Mouse (Mus musculus) lung, adult 2 months (tissue): Measurements from ENCODE around the gene Pik3r4.

ENCODE experiments used
- CTCF ChIP-seq: fragments of 200-500 bp; IDR thresholded peaks from 2 replicates; pipeline ENCODE4 v1.5.1; 2011; ENCODE audit warnings: mild to moderate bottlenecking, low read length, control low read depth; ENCODE audit not compliant: insufficient read depth
- POLR2A ChIP-seq: fragments of 200-500 bp; IDR thresholded peaks from 2 replicates; pipeline ENCODE4 v1.6.1; 2011; ENCODE audit warnings: low read depth, mild to moderate bottlenecking, control low read depth, low read length, borderline replicate concordance; ENCODE audit errors: extremely low read depth

GRCm38 (mm10) chr9:105656189-105656588, 13.4 kb downstream of the Pik3r4 start:
- TF ChIP-seq POLR2A (no peak), CTCF (no peak)
